Mouse (Mus musculus): ENCODE data around the gene Elmo1. TPM values are rescaled to one million over a fixed set of nuclear protein-coding genes. Genes with fewer than 3 reads are reported as not detected.

Gene Elmo1
- total and polyA plus RNA-seq, 2 experiments, result 1.2 to 6.7 TPM

- Histone ChIP-seq H3K79me2 (ENCODE audit: control insufficient read depth, insufficient read depth, low read length) (no peaks in the 10 kb centered on the region), H3K4me3 (ENCODE audit: insufficient read depth, low read depth, low read length) (no peak overlapping the region), H3K36me3 (ENCODE audit: control insufficient read depth, insufficient read depth, low read length) (no peaks in the 10 kb centered on the region), H3K27ac (replicated peaks; ENCODE audit: insufficient read depth, low read depth, low read length) (no peak overlapping the region), H3K9ac (ENCODE audit: low read depth, low read length) (no peak overlapping the region), H3K27me3 (ENCODE audit: control insufficient read depth, insufficient read depth, low read length) (no peaks in the 10 kb centered on the region), H3K4me1 (ENCODE audit: control insufficient read depth, insufficient read depth, low read length) (no peaks in the 10 kb centered on the region)
- no peak for DNase-seq (ENCODE audit: extremely low read depth, low read depth, low spot score)
- WGBS, result 81% methylated on average over 3 of the region's 3 CpGs
- TF ChIP-seq CTCF (IDR thresholded peaks at IDR 0.05; ENCODE audit: low read depth, low read length) (no peak), POLR2A (IDR thresholded peaks at IDR 0.05; ENCODE audit: extremely low read depth, insufficient read depth, low read length) (no peak)
Observed at GRCm38 (mm10) chr13:20327975-20328374, 237.6 kb downstream of the Elmo1 start.

GRCm38 (mm10) chr13:20328672-20329071 is 238.3 kb downstream of the Elmo1 start:
- 95% methylated on average over 1 of the region's 1 CpGs for WGBS
- H3K36me3 ChIP-seq (ENCODE audit: control insufficient read depth, insufficient read depth, low read length), result no peaks in the 10 kb centered on the region
- no peak for TF ChIP-seq CTCF (IDR thresholded peaks at IDR 0.05; ENCODE audit: low read depth, low read length)
- no peak for TF ChIP-seq POLR2A (IDR thresholded peaks at IDR 0.05; ENCODE audit: extremely low read depth, insufficient read depth, low read length)

GRCm38 (mm10) chr13:20330954-20331353 is 240.6 kb downstream of the Elmo1 start:
- 94% methylated on average over 7 of the region's 7 CpGs for WGBS
- no peaks in the 10 kb centered on the region for H3K36me3 ChIP-seq (ENCODE audit: control insufficient read depth, insufficient read depth, low read length)
- no peak for TF ChIP-seq POLR2A (IDR thresholded peaks at IDR 0.05; ENCODE audit: extremely low read depth, insufficient read depth, low read length)
- TF ChIP-seq CTCF (IDR thresholded peaks at IDR 0.05; ENCODE audit: low read depth, low read length), result no peak

More at GRCm38 (mm10) chr13:20328672-20329071, 238.3 kb downstream of the Elmo1 start:
- Histone ChIP-seq H3K27ac (replicated peaks; ENCODE audit: insufficient read depth, low read depth, low read length) (no peak overlapping the region), H3K4me1 (ENCODE audit: control insufficient read depth, insufficient read depth, low read length) (no peaks in the 10 kb centered on the region), H3K27me3 (ENCODE audit: control insufficient read depth, insufficient read depth, low read length) (no peaks in the 10 kb centered on the region), H3K9ac (ENCODE audit: low read depth, low read length) (no peak overlapping the region), H3K79me2 (ENCODE audit: control insufficient read depth, insufficient read depth, low read length) (no peaks in the 10 kb centered on the region), H3K4me3 (ENCODE audit: insufficient read depth, low read depth, low read length) (no peak overlapping the region)
- no peak for DNase-seq (ENCODE audit: extremely low read depth, low read depth, low spot score)

GRCm38 (mm10) chr13:20335051-20335888 is 244.9 kb downstream of the Elmo1 start:
- Histone ChIP-seq H3K4me1 (ENCODE audit: control insufficient read depth, insufficient read depth, low read length) (no peaks in the 10 kb centered on the region), H3K9ac (ENCODE audit: low read depth, low read length) (no peak overlapping the region), H3K27me3 (ENCODE audit: control insufficient read depth, insufficient read depth, low read length) (no peaks in the 10 kb centered on the region), H3K27ac (replicated peaks; ENCODE audit: insufficient read depth, low read depth, low read length) (no peak overlapping the region), H3K36me3 (ENCODE audit: control insufficient read depth, insufficient read depth, low read length) (no peaks in the 10 kb centered on the region), H3K4me3 (ENCODE audit: insufficient read depth, low read depth, low read length) (no peak overlapping the region), H3K79me2 (ENCODE audit: control insufficient read depth, insufficient read depth, low read length) (no peaks in the 10 kb centered on the region)
- TF ChIP-seq CTCF (IDR thresholded peaks at IDR 0.05; ENCODE audit: low read depth, low read length) (no peak), POLR2A (IDR thresholded peaks at IDR 0.05; ENCODE audit: extremely low read depth, insufficient read depth, low read length) (no peak)
- 93% methylated on average over 4 of the region's 4 CpGs for WGBS
- no peak for DNase-seq (ENCODE audit: extremely low read depth, low read depth, low spot score)

More at GRCm38 (mm10) chr13:20330954-20331353, 240.6 kb downstream of the Elmo1 start:
- Histone ChIP-seq H3K9ac (ENCODE audit: low read depth, low read length) (no peak overlapping the region), H3K27ac (replicated peaks; ENCODE audit: insufficient read depth, low read depth, low read length) (no peak overlapping the region), H3K27me3 (ENCODE audit: control insufficient read depth, insufficient read depth, low read length) (no peaks in the 10 kb centered on the region), H3K4me3 (ENCODE audit: insufficient read depth, low read depth, low read length) (no peak overlapping the region), H3K79me2 (ENCODE audit: control insufficient read depth, insufficient read depth, low read length) (no peaks in the 10 kb centered on the region), H3K4me1 (ENCODE audit: control insufficient read depth, insufficient read depth, low read length) (no peaks in the 10 kb centered on the region)
- DNase-seq (ENCODE audit: extremely low read depth, low read depth, low spot score), result no peak

GRCm38 (mm10) chr13:20335889-20336497 is 245.6 kb downstream of the Elmo1 start:
- H3K4me1 ChIP-seq (ENCODE audit: control insufficient read depth, insufficient read depth, low read length), result no peaks in the 10 kb centered on the region
- no peak overlapping the region for H3K27ac ChIP-seq (replicated peaks; ENCODE audit: insufficient read depth, low read depth, low read length)
- DNase-seq (ENCODE audit: extremely low read depth, low read depth, low spot score), result no peak
- H3K79me2 ChIP-seq (ENCODE audit: control insufficient read depth, insufficient read depth, low read length), result no peaks in the 10 kb centered on the region
- no peaks in the 10 kb centered on the region for H3K36me3 ChIP-seq (ENCODE audit: control insufficient read depth, insufficient read depth, low read length)
- H3K9ac ChIP-seq (ENCODE audit: low read depth, low read length), result no peak overlapping the region
- TF ChIP-seq CTCF (IDR thresholded peaks at IDR 0.05; ENCODE audit: low read depth, low read length), result no peak
- no peak for TF ChIP-seq POLR2A (IDR thresholded peaks at IDR 0.05; ENCODE audit: extremely low read depth, insufficient read depth, low read length)
- 92% methylated on average over 7 of the region's 7 CpGs for WGBS
- no peaks in the 10 kb centered on the region for H3K27me3 ChIP-seq (ENCODE audit: control insufficient read depth, insufficient read depth, low read length)
- H3K4me3 ChIP-seq (ENCODE audit: insufficient read depth, low read depth, low read length), result no peak overlapping the region

- Histone ChIP-seq H3K36me3 (ENCODE audit: control insufficient read depth, insufficient read depth, low read length) (no peaks in the 10 kb centered on the region), H3K79me2 (ENCODE audit: control insufficient read depth, insufficient read depth, low read length) (no peaks in the 10 kb centered on the region), H3K4me3 (ENCODE audit: insufficient read depth, low read depth, low read length) (no peak overlapping the region), H3K27ac (replicated peaks; ENCODE audit: insufficient read depth, low read depth, low read length) (no peak overlapping the region), H3K27me3 (ENCODE audit: control insufficient read depth, insufficient read depth, low read length) (no peaks in the 10 kb centered on the region), H3K9ac (ENCODE audit: low read depth, low read length) (no peak overlapping the region), H3K4me1 (ENCODE audit: control insufficient read depth, insufficient read depth, low read length) (no peaks in the 10 kb centered on the region)
- 97% methylated on average over 3 of the region's 3 CpGs for WGBS
- no peak for TF ChIP-seq POLR2A (IDR thresholded peaks at IDR 0.05; ENCODE audit: extremely low read depth, insufficient read depth, low read length)
- TF ChIP-seq CTCF (IDR thresholded peaks at IDR 0.05; ENCODE audit: low read depth, low read length), result no peak
- no peak for DNase-seq (ENCODE audit: extremely low read depth, low read depth, low spot score)
Observed at GRCm38 (mm10) chr13:20342881-20343280, 252.5 kb downstream of the Elmo1 start.

Data from liver, adult 2 months (tissue).